Mouse (Mus musculus): Measurements from ENCODE around the gene Ccdc18. TPM values are rescaled to one million over a fixed set of nuclear protein-coding genes. Genes with fewer than 3 reads are reported as not detected.
"Not testable (repeated sequence)": the region's sequence is repeated elsewhere in the genome, so short reads cannot be mapped to it uniquely, and the experiment has no call there.

Ccdc18 gene
- 3.6 TPM for polyA plus RNA-seq (2021)

DNA sequence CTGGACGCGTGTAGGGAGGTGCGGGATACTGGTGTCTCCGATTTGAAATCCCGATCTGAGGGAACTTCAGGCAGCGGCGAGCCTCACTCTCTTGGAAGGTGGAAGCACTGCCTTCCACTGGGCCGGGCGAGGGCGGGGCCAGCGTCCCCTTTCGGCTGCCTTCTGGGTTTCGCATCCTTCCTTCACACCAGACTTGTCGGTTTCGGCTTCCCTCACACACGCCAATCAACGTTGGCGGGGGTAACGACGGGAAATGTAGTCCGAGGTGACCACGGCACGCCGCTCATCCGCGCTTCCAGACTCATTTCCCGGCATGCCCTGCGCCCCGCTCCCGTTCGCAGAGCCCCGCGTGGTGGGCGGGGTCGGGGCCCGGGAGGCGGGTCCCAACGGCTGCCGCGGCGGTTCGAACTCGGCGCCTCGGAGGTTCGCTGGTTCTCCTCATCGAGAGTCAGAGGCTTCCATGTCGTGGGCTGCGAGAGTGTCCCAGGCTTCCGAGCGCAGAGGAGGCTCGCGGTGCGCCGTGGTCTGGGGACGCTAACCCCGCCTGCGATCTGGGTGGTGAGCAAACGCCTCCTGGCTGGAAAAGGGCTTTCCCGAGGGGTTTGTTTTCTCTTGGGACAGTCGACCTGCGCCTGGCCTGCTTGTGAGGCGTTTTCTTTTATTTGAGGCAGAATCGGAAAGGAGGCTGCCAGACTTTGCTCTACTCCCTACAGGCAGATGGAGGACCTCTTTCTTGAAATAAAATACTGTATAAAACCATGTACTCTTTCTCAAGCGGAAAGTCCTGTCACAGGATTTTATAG is at the start of gene Ccdc18, which contains the start of gene Tmed5:
TSS of gene Ccdc18 (plus strand) at position 435 of the 803 bp plus-strand sequence.
TSS of gene Tmed5 (minus strand) at position 180 of the 803 bp plus-strand sequence.
- H3K27me3 ChIP-seq: no peaks in the 10 kb centered on the region
- peak; percentile 96 for DNase-seq (ENCODE audit: low read depth, low spot score)
- POLR2A ChIA-PET: no interaction called here
- ATAC-seq: peak; percentile 99
- in situ Hi-C loops (cut with MboI; ENCODE audit: low pct_unique_long_range_greater_than_20kb): no loop called here
- CTCF ChIA-PET: no interaction called here
- TF ChIP-seq CTCF (IDR thresholded peaks at IDR 0.05): no peak

DNA sequence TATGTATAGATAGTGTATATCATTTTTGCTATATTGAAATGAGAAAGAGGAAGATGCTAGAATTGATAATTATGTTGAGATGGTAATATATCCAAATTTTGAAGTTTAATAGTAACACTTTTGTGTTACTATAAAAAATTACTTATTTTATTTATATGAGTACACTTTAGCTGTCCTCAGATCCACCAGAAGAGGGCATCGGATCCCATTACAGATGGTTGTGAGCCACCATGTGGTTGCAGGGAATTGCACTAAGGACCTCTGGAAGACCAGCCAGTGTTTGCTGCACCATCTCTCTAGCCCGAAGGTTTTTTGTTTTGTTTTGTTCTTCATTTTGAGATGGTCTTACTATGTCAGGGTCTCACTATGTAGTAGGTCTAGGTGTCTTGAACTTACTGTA is 47.2 kb upstream of the Ccdc18 start:
- in situ Hi-C loops (cut with MboI; ENCODE audit: low pct_unique_long_range_greater_than_20kb): no loop called here
- CTCF ChIA-PET: interaction anchor here (1.0 to 1.1 kb wide), 2 partner anchors 165 to 168 kb away, joined by 3 to 5 read pairs; no protein-coding TSS in a partner anchor
- DNase-seq (ENCODE audit: low read depth, low spot score) (no peak), ATAC-seq (no peak)
- no peaks in the 10 kb centered on the region for H3K27me3 ChIP-seq
- POLR2A ChIA-PET: no interaction called here
- peak; percentile 66 for TF ChIP-seq CTCF (IDR thresholded peaks at IDR 0.05)

GRCm38 (mm10) chr5:108092731-108093130 is 39.9 kb upstream of the Ccdc18 start:
- POLR2A ChIA-PET; in situ Hi-C loops (cut with MboI; ENCODE audit: low pct_unique_long_range_greater_than_20kb); DNase-seq (ENCODE audit: low read depth, low spot score); H3K27me3 ChIP-seq; ATAC-seq: not testable (repeated sequence)
- CTCF ChIA-PET: interaction anchor here (1.2 to 2.1 kb wide), 3 partner anchors 9 to 66 kb away, joined by 5 to 7 read pairs (median 5); no protein-coding TSS in a partner anchor

DNA sequence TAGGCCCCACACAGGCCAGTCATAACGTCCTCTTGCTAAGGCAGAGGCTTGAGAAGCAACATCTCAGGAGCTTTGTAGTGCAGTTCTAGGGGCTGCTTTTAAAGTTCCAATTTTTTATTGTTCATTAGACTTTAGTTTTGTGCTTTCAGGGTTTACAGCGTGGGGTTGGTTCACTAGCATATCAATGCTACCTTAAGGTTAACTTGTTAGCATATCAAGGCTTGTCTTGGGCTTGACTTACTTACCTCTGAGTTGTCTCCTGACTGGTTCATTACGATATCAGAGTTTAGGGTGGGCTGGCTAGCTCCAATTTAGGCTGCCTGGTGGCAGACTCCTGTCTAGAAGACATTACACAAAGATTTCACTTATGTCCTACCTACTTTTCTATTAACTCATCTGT is 35.0 kb upstream of the Ccdc18 start:
- in situ Hi-C loops (cut with MboI; ENCODE audit: low pct_unique_long_range_greater_than_20kb): no loop called here
- ChIA-PET CTCF (interaction anchor here (1.1 to 2.5 kb wide), 5 partner anchors 10 to 176 kb away, joined by 3 to 9 read pairs (median 6); no protein-coding TSS in a partner anchor), POLR2A (no interaction called here)
- H3K27me3 ChIP-seq: no peaks in the 10 kb centered on the region
- ATAC-seq: no peak
- DNase-seq (ENCODE audit: low read depth, low spot score): no peak
- TF ChIP-seq CTCF (IDR thresholded peaks at IDR 0.05): no peak

DNA sequence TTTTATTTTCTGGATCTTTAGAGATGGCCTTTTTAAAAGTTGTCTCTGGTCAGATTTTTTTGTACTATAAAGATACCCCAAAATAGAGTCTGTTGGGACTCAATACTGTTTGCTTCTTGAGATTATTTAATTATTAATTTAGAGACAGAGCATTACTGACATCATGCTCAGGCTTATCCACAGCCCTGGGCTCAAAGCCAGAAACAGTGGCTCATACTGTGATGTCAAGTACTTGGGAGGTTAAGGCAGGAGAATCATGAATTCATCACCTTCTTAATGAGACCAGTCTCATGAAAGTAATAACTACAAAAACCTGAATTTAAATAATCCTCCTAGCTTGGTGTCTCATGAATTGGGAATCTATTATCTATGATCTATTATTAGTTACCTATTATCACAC is 32.5 kb upstream of the Ccdc18 start:
- POLR2A ChIA-PET: no interaction called here
- in situ Hi-C loops (cut with MboI; ENCODE audit: low pct_unique_long_range_greater_than_20kb): no loop called here
- DNase-seq (ENCODE audit: low read depth, low spot score) (peak; percentile 28), ATAC-seq (no peak)
- CTCF ChIA-PET: no interaction called here
- TF ChIP-seq CTCF (IDR thresholded peaks at IDR 0.05): no peak
- H3K27me3 ChIP-seq: no peaks in the 10 kb centered on the region

DNA sequence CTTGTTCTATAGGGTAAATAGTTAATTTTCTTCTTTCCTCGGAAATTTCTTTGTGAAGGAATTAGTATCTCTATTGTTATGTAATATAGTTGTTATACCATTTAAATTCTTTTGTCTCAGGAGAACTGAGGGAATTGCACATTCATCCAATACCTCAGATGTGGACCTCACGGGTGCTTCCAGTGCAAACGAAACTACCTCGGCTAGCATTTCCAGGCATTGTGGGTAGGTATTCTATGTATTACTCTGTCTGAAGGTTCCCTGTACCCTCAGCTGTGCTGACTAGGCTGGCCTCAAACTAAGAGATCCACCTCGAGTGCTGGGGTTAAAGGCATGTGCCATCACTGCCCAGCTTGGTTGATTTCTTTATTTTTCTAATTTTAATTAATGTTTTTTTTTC is 28.4 kb upstream of the Ccdc18 start:
- in situ Hi-C loops (cut with MboI; ENCODE audit: low pct_unique_long_range_greater_than_20kb): no loop called here
- ATAC-seq (no peak), DNase-seq (ENCODE audit: low read depth, low spot score) (no peak)
- no peak for TF ChIP-seq CTCF (IDR thresholded peaks at IDR 0.05)
- CTCF ChIA-PET: interaction anchor here (1.5 to 2.3 kb wide), 2 partner anchors 9 to 12 kb away, joined by 3 to 7 read pairs; no protein-coding TSS in a partner anchor
- no peaks in the 10 kb centered on the region for H3K27me3 ChIP-seq
- POLR2A ChIA-PET: no interaction called here

- no peak for DNase-seq (ENCODE audit: low read depth, low spot score)
- in situ Hi-C loops (cut with MboI; ENCODE audit: low pct_unique_long_range_greater_than_20kb): no loop called here
- ChIA-PET CTCF (interaction anchor here (1.0 to 1.7 kb wide), 3 partner anchors 19 to 188 kb away, joined by 3 read pairs; no protein-coding TSS in a partner anchor), POLR2A (interaction anchor here (0.7 kb wide), 1 partner anchor 43 kb away, joined by 4 read pairs; no protein-coding TSS in a partner anchor)
- H3K27me3 ChIP-seq: no peaks in the 10 kb centered on the region
- no peak for ATAC-seq
- TF ChIP-seq CTCF (IDR thresholded peaks at IDR 0.05): no peak
These were observed 23.3 kb upstream of the Ccdc18 start for GRCm38 (mm10) chr5:108109346-108109745.

DNA sequence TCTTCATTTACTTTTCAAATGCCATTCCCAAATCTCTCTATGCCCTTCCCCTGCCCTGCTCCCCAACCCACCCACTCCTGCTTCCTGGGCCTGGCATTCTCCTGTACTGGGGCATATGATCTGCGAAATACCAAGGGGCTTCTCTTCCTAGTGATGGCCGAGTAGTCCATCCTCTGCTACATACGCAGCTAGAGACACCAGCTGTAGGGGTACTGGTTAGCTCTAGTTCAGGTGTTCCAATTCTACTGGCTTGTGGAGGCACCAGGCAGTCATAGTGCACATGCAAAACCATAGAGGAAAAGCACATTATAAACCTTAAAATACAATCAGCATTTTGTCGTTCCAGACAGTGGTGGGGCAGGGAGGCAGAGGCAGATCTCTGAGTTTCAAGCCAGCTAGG is 15.0 kb upstream of the Ccdc18 start:
- CTCF ChIA-PET: interaction anchor here (1.2 kb wide), 1 partner anchor 83 kb away, joined by 4 read pairs; no protein-coding TSS in a partner anchor
- POLR2A ChIA-PET: no interaction called here
- no peak for ATAC-seq
- no peak for DNase-seq (ENCODE audit: low read depth, low spot score)
- in situ Hi-C loops (cut with MboI; ENCODE audit: low pct_unique_long_range_greater_than_20kb): no loop called here
- TF ChIP-seq CTCF (IDR thresholded peaks at IDR 0.05): no peak
- no peaks in the 10 kb centered on the region for H3K27me3 ChIP-seq

GRCm38 (mm10) chr5:108120221-108120900 is 12.3 kb upstream of the Ccdc18 start:
- DNase-seq (ENCODE audit: low read depth, low spot score) (no peak), ATAC-seq (no peak)
- TF ChIP-seq CTCF (IDR thresholded peaks at IDR 0.05): peak; percentile 33
- ChIA-PET POLR2A (interaction anchor here (0.6 kb wide), 1 partner anchor 54 kb away, joined by 3 read pairs; no protein-coding TSS in a partner anchor), CTCF (interaction anchor here (1.2 to 1.5 kb wide), 2 partner anchors 12 to 43 kb away, joined by 3 read pairs; no protein-coding TSS in a partner anchor)
- H3K27me3 ChIP-seq: no peaks in the 10 kb centered on the region
- in situ Hi-C loops (cut with MboI; ENCODE audit: low pct_unique_long_range_greater_than_20kb): no loop called here

DNA sequence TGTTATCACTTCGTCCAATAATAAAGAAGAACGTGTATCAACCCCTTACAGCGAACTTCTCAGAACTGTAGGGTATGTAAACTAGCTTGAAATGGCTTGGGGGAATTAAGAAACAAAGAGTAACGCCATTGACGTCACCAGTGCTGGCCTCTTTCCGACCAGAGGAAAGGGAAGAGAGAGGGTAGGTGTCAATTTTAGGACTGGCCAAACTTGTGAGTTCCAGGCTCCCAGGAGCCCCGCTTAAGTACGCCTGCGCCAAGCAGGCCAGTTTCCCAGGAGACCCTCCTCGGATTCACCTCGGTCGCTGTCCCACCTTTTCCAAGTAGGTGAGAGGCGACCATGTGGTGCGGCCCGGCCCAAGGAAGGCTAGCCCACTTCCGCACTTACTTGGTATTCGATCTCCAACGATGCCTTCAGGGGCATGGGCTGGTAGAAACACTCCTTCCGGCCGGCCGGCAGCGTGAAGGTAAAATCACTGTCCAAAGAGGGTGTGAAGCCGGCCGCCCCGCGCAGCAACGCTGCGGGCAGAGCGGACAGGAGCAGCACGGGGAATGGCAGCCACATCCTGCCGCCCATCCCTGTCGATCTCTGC is 730 bp upstream of the Ccdc18 start:
- DNase-seq (ENCODE audit: low read depth, low spot score) (peak; percentile 24), ATAC-seq (peak; percentile 63)
- ChIA-PET POLR2A (no interaction called here), CTCF (no interaction called here)
- no peak for TF ChIP-seq CTCF (IDR thresholded peaks at IDR 0.05)
- in situ Hi-C loops (cut with MboI; ENCODE audit: low pct_unique_long_range_greater_than_20kb): no loop called here
- H3K27me3 ChIP-seq: no peaks in the 10 kb centered on the region

All from Patski (cell line).